Mouse (Mus musculus): ENCODE measurements around the gene Itm2c.

Itm2c gene

GRCm38 (mm10) chr1:85894231-85894747 is at the start of gene Itm2c:
TSS of gene Itm2c (plus strand) at chr1:85894281.
- peak; percentile 67 to 69 for DNase-seq

- DNase-seq, result no peak
Measured at GRCm38 (mm10) chr1:85844981-85845380, 49.1 kb upstream of the Itm2c start.

GRCm38 (mm10) chr1:85845476-85845875 is 48.6 kb upstream of the Itm2c start:
- DNase-seq, result no peak

- no peak for DNase-seq
Measured at GRCm38 (mm10) chr1:85849016-85849415, 45.1 kb upstream of the Itm2c start.

GRCm38 (mm10) chr1:85850851-85851250 is 43.2 kb upstream of the Itm2c start:
- no peak for DNase-seq

GRCm38 (mm10) chr1:85852996-85853689 is 40.9 kb upstream of the Itm2c start:
- peak; percentile 72 to 73 for DNase-seq

- no peak for DNase-seq
Measured at GRCm38 (mm10) chr1:85853865-85854264, 40.2 kb upstream of the Itm2c start.

GRCm38 (mm10) chr1:85854475-85854874 is 39.6 kb upstream of the Itm2c start:
- DNase-seq, result no peak

GRCm38 (mm10) chr1:85856266-85856665 is 37.8 kb upstream of the Itm2c start:
- DNase-seq, result no peak

- no peak for DNase-seq
Measured at GRCm38 (mm10) chr1:85857261-85857754, 36.8 kb upstream of the Itm2c start.

GRCm38 (mm10) chr1:85864383-85864782 is 29.7 kb upstream of the Itm2c start:
- peak; percentile 45 to 47 for DNase-seq

GRCm38 (mm10) chr1:85870001-85870400 is 24.1 kb upstream of the Itm2c start:
- no peak for DNase-seq

GRCm38 (mm10) chr1:85870546-85870945 is 23.5 kb upstream of the Itm2c start:
- DNase-seq, result no peak

- no peak for DNase-seq
Measured at GRCm38 (mm10) chr1:85882003-85882402, 12.1 kb upstream of the Itm2c start.

- DNase-seq, result no peak
Measured at GRCm38 (mm10) chr1:85887221-85887620, 6.9 kb upstream of the Itm2c start.

- peak in 1 of 2 experiments; percentile 30 for DNase-seq
Measured at GRCm38 (mm10) chr1:85894748-85895360, 773 bp downstream of the Itm2c start.

GRCm38 (mm10) chr1:85895391-85895837 is 1.3 kb downstream of the Itm2c start:
- peak; percentile 77 to 78 for DNase-seq

GRCm38 (mm10) chr1:85896110-85896509 is 2.0 kb downstream of the Itm2c start:
- DNase-seq, result no peak

- peak; percentile 5 to 16 for DNase-seq
Measured at GRCm38 (mm10) chr1:85896781-85897700, 3.0 kb downstream of the Itm2c start.

- no peak for DNase-seq
Measured at GRCm38 (mm10) chr1:85897901-85898760, 4.0 kb downstream of the Itm2c start.

- no peak for DNase-seq
Measured at GRCm38 (mm10) chr1:85898761-85899387, 4.8 kb downstream of the Itm2c start.
